Mouse (Mus musculus) ES-E14 (cell line): ENCODE results near the gene Tespa1. TPM values are rescaled to one million over a fixed set of nuclear protein-coding genes. Genes with fewer than 3 reads are reported as not detected.

ENCODE experiments used
- DNase-seq: peaks from one replicate; pipeline ENCODE4 v3.0.0-alpha.2; 2013; ENCODE audit warnings: low read depth, low spot score
- H3K27ac ChIP-seq: 2 replicates; pipeline ENCODE4 v1.5.1; 2012; ENCODE audit warnings: low read depth, mild to moderate bottlenecking, low read length, moderate library complexity, mixed read lengths; ENCODE audit not compliant: poor library complexity, insufficient read depth, severe bottlenecking
- H3K36me3 ChIP-seq: 2 replicates; pipeline ENCODE4 v1.6.1; 2012; ENCODE audit warnings: mild to moderate bottlenecking, low read length, moderate library complexity, mixed read lengths; ENCODE audit not compliant: control insufficient read depth, poor library complexity, insufficient read depth, severe bottlenecking
- H3K4me1 ChIP-seq, 2 experiments: fragments of 150-350 bp in 1 of 2; sonication (generic) in 1 of 2; 2 replicates each; pipeline ENCODE4 v1.6.1; 2012; ENCODE audit warnings: low read length in 2 of 2, mild to moderate bottlenecking in 1 of 2, mixed read lengths in 1 of 2; ENCODE audit not compliant: control insufficient read depth in 2 of 2, insufficient read depth in 2 of 2, poor library complexity in 1 of 2
- H3K4me3 ChIP-seq, 2 experiments: fragments of 150-350 bp in 1 of 2; sonication (generic) in 1 of 2; 2 replicates each; pipeline ENCODE4 v1.5.1; 2012; ENCODE audit warnings: low read length in 2 of 2, low read depth in 1 of 2, mild to moderate bottlenecking in 1 of 2, mixed read lengths in 1 of 2; ENCODE audit not compliant: insufficient read depth in 1 of 2, poor library complexity in 1 of 2, severe bottlenecking in 1 of 2
- H3K9ac ChIP-seq: 2 replicates; pipeline ENCODE4 v1.6.1; 2012; ENCODE audit warnings: low read depth, mild to moderate bottlenecking, low read length, mixed read lengths; ENCODE audit not compliant: poor library complexity, insufficient read depth, severe bottlenecking
- H3K9me3 ChIP-seq: fragments of 150-350 bp; sonication (generic); 2 replicates; pipeline ENCODE4 v1.6.1; 2012; ENCODE audit warnings: low read depth, mild to moderate bottlenecking, low read length; ENCODE audit not compliant: control insufficient read depth, insufficient read depth
- CHD2 ChIP-seq: IDR thresholded peaks from 2 replicates; pipeline ENCODE4 v1.6.1; 2014; ENCODE audit warnings: mild to moderate bottlenecking, low read depth, low read length, inconsistent platforms
- HCFC1 ChIP-seq: IDR thresholded peaks from 2 replicates; pipeline ENCODE4 v1.6.1; 2012; ENCODE audit warnings: low read length, inconsistent platforms, borderline replicate concordance; ENCODE audit not compliant: insufficient read depth
- MAFK ChIP-seq: IDR thresholded peaks from 2 replicates; pipeline ENCODE4 v1.6.1; 2014; ENCODE audit warnings: mild to moderate bottlenecking, low read depth, low read length, inconsistent platforms; ENCODE audit not compliant: insufficient read depth
- ZC3H11A ChIP-seq: IDR thresholded peaks from 2 replicates; pipeline ENCODE4 v1.6.1; 2012; ENCODE audit warnings: low read depth, mild to moderate bottlenecking, inconsistent platforms, low read length, borderline replicate concordance
- ZNF384 ChIP-seq: IDR thresholded peaks from 2 replicates; pipeline ENCODE4 v1.6.1; 2012; ENCODE audit warnings: low read depth, low read length, inconsistent platforms
- in situ Hi-C, 2 experiments: fragments of 600-800 bp; cut with MboI; formaldehyde crosslinking; loops; one replicate each; pipeline ENCODE4 v1.15.1; 2025; ENCODE audit warnings: low sequenced_read_pairs in 2 of 2, inconsistent platforms in 1 of 2; ENCODE audit not compliant: unreplicated experiment in 2 of 2
- total RNA-seq: library from RNA; depleted of rRNA; stranded (reverse); fragments of 300-350 nt; gene quantifications from 2 replicates; pipeline ENCODE4 v1.2.3, GENCODE M21; 2012

The Tespa1 gene
- total RNA-seq, 1 experiment: 0.45 TPM

- Histone ChIP-seq H3K27ac (no peak overlapping the region), H3K36me3 (no peaks in the 10 kb centered on the region)
- in situ Hi-C loops: no loop called here
Observed at GRCm38 (mm10) chr10:130311534-130312227, 11.0 kb upstream of the Tespa1 start.

DNA sequence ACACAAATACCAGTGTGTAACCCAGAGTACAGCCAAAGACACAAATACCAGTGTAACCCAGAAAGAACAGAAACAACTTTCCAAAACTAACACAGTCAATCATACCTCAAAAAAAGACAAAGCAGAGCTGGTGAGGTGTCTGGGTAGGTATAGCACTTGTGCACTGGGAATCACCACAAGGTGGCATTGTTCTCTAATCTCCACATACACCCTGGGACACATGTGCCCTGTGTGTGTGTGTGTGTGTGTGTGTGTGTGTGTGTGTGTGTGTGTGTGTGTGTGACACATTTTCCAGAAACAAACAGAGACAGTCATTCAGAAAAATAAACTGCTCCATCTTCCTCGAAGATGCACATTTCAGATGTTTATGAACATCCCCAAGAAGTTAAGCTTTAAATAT lies 9.1 kb upstream of the Tespa1 start:
- no peak for DNase-seq
- Histone ChIP-seq H3K9me3 (no peaks in the 10 kb centered on the region), H3K4me1 (no peaks in the 10 kb centered on the region), H3K9ac (no peak overlapping the region), H3K27ac (no peak overlapping the region), H3K36me3 (no peaks in the 10 kb centered on the region), H3K4me3 (no peak overlapping the region)
- in situ Hi-C loops: no loop called here
- TF ChIP-seq MAFK (no peak), ZC3H11A (peak; percentile 39; the same call in 1 of the 2 replicates), CHD2 (no peak)

More at GRCm38 (mm10) chr10:130311534-130312227, 11.0 kb upstream of the Tespa1 start:
- no peak for DNase-seq
- TF ChIP-seq MAFK: no peak
- TF ChIP-seq CHD2: no peak
- no peak for TF ChIP-seq ZC3H11A
- no peak for TF ChIP-seq HCFC1
- TF ChIP-seq ZNF384: no peak
- Histone ChIP-seq H3K9me3 (no peaks in the 10 kb centered on the region), H3K4me3 (no peak overlapping the region), H3K9ac (no peak overlapping the region), H3K4me1 (no peaks in the 10 kb centered on the region)

GRCm38 (mm10) chr10:130314110-130314829 lies 8.4 kb upstream of the Tespa1 start:
- TF ChIP-seq ZC3H11A (no peak), CHD2 (no peak), MAFK (no peak), HCFC1 (no peak), ZNF384 (no peak)
- H3K4me3 ChIP-seq: no peak overlapping the region
- in situ Hi-C loops: no loop called here
- no peaks in the 10 kb centered on the region for H3K4me1 ChIP-seq
- no peak overlapping the region for H3K27ac ChIP-seq
- no peak overlapping the region for H3K9ac ChIP-seq
- DNase-seq: no peak
- H3K36me3 ChIP-seq: no peaks in the 10 kb centered on the region
- H3K9me3 ChIP-seq: no peaks in the 10 kb centered on the region

DNA sequence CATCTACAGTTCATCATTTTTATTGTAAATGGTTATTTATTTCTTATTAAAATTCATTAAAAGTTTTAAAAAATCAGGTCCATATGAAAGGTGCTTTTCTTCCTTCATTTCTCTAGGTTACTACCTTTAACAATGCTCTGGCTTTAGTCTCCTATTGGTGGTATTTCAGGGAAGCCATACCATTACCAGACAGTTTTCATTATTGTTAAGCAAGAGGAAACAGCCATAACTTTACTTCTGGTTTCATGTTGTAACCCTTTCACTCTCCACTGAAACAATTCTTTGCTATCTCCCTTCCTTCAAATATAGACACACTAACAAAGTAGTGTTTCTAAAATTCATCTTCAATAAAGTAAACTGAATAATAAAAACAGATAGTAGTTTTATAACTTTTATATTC lies 6.8 kb upstream of the Tespa1 start:
- Histone ChIP-seq H3K9me3 (no peaks in the 10 kb centered on the region), H3K36me3 (no peaks in the 10 kb centered on the region), H3K9ac (no peak overlapping the region), H3K4me1 (no peaks in the 10 kb centered on the region), H3K27ac (no peak overlapping the region), H3K4me3 (no peak overlapping the region)
- in situ Hi-C loops: no loop called here
- no peak for TF ChIP-seq CHD2
- no peak for TF ChIP-seq MAFK
- no peak for TF ChIP-seq ZNF384
- no peak for TF ChIP-seq ZC3H11A
- no peak for TF ChIP-seq HCFC1
- DNase-seq: no peak
